In the genomic region with DNA sequence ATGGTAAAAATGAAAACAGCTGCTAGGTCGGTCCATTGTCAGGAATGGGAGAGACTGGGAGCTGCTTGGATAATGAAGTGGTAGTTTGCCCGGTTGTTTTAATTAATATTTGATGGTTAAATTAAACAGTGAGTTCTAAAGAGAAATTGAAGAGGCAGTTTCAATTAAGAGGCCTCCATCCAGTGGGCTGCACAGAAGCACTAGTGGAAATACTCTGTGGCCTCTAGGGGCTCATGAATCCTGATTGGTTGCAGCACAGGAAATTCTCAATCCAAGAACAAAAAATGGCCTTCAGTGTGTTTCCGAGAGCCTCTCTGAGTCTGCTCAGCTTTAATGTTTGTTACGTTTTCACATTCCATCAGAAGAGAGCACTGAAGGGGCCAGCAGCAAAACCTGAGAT, we compare ENCODE assay signal across 16 mouse cellular contexts.
DNase-seq lines count a peak whose midpoint lies in the region; ATAC-seq and TF ChIP-seq lines count a peak whose summit lies in the region.
"Had no signal": no experiment of that assay in that cellular context is flagged by ENCODE, and none has a peak within 500 bp of the region (broad histone marks: within the 10 kb centered on the region; RNA-seq: fewer than 3 reads in every experiment).

No protein-coding gene starts in this region.

- no peaks in the 10 kb centered on the region for H3K27me3 ChIP-seq in forebrain, embryonic 15.5 days
- no peaks in the 10 kb centered on the region for H3K27me3 ChIP-seq in forebrain, embryonic 10.5 days (ENCODE audit: poor library complexity, severe bottlenecking)
- H3K27me3 ChIP-seq in hindbrain, embryonic 15.5 days = no peaks in the 10 kb centered on the region
- H3K27me3 ChIP-seq in midbrain, embryonic 12.5 days = no peaks in the 10 kb centered on the region
- no peaks in the 10 kb centered on the region for H3K27me3 ChIP-seq in heart, adult 2 months (ENCODE audit: control insufficient read depth, insufficient read depth, low read length)
- H3K27me3 ChIP-seq: liver, embryonic 13.5 days had no signal

- no peak for TF ChIP-seq CTCF in brain, embryonic 14.5 days (IDR thresholded peaks at IDR 0.05; ENCODE audit: borderline replicate concordance, extremely low read depth, insufficient read depth, insufficient read length)
- TF ChIP-seq CTCF in heart, adult 2 months (IDR thresholded peaks at IDR 0.05) = no peak

- no peak for TF ChIP-seq EP300 in heart, adult 2 months (IDR thresholded peaks at IDR 0.05; ENCODE audit: insufficient read depth, low read depth, low read length)

- whole genome bisulfite sequencing in forebrain, embryonic 15.5 days = 48% methylated on average over 4 of the region's 4 CpGs
- 86% methylated on average over 4 of the region's 4 CpGs for WGBS in forebrain, embryonic 10.5 days
- WGBS in hindbrain, embryonic 15.5 days = 46% methylated on average over 4 of the region's 4 CpGs
- WGBS in midbrain, embryonic 12.5 days = 79% methylated on average over 4 of the region's 4 CpGs
- WGBS in heart, adult 2 months = 78% methylated on average over 4 of the region's 4 CpGs

- H3K9me3 ChIP-seq in forebrain, embryonic 15.5 days = no peaks in the 10 kb centered on the region
- H3K9me3 ChIP-seq in forebrain, embryonic 10.5 days = no peaks in the 10 kb centered on the region
- no peaks in the 10 kb centered on the region for H3K9me3 ChIP-seq in hindbrain, embryonic 15.5 days
- H3K9me3 ChIP-seq in midbrain, embryonic 12.5 days = no peaks in the 10 kb centered on the region
- H3K9me3 ChIP-seq: liver, embryonic 13.5 days had no signal

- H3K4me3 ChIP-seq in forebrain, embryonic 15.5 days = no peak overlapping the region
- no peak overlapping the region for H3K4me3 ChIP-seq in forebrain, embryonic 10.5 days
- H3K4me3 ChIP-seq in hindbrain, embryonic 15.5 days = no peak overlapping the region
- H3K4me3 ChIP-seq in midbrain, embryonic 12.5 days = no peak overlapping the region
- H3K4me3 ChIP-seq in heart, adult 2 months = no peak overlapping the region
- H3K4me3 ChIP-seq: liver, embryonic 13.5 days had no signal

- H3K36me3 ChIP-seq in forebrain, embryonic 15.5 days = no peaks in the 10 kb centered on the region
- peaks cover 9% of the 10 kb centered on the region; the same call in 1 of the 2 replicates for H3K36me3 ChIP-seq in forebrain, embryonic 10.5 days (replicated peaks)
- no peaks in the 10 kb centered on the region for H3K36me3 ChIP-seq in hindbrain, embryonic 15.5 days
- no peaks in the 10 kb centered on the region for H3K36me3 ChIP-seq in midbrain, embryonic 12.5 days
- no peaks in the 10 kb centered on the region for H3K36me3 ChIP-seq in heart, adult 2 months (ENCODE audit: control insufficient read depth, insufficient read depth, low read length)

- no peak overlapping the region for H3K4me2 ChIP-seq in forebrain, embryonic 15.5 days (replicated peaks)
- no peak overlapping the region for H3K4me2 ChIP-seq in hindbrain, embryonic 15.5 days
- no peak overlapping the region for H3K4me2 ChIP-seq in midbrain, embryonic 12.5 days (replicated peaks)
- H3K4me2 ChIP-seq: liver, embryonic 13.5 days had no signal

- DNase-seq in forebrain, embryonic 10.5 days (ENCODE audit: extremely low spot score, low spot score) = no peak
- DNase-seq in brain, embryonic 14.5 days (ENCODE audit: low read depth) = peak; percentile 50
- no peak for DNase-seq in heart, adult 2 months
- DNase-seq in adrenal gland, adult 2 months = no peak
- DNase-seq: cerebellum, postnatal 25 days; forebrain, postnatal 0 days; heart, adult 18-20 months; kidney, adult 9 months; kidney, postnatal 36 days; liver, embryonic 13.5 days; right cerebral cortex, adult 18-20 months; thymus, postnatal 4 days had no signal

- H3K79me2 ChIP-seq in heart, adult 2 months (replicated peaks; ENCODE audit: control insufficient read depth, insufficient read depth, low read length) = no peaks in the 10 kb centered on the region

- intact Hi-C loops in heart, adult 2 months (cut with DNase I) = no loop called here

- H3K27ac ChIP-seq in forebrain, embryonic 15.5 days (replicated peaks) = 0 out of 2 replicates have a peak overlapping the region, but pooled peaks have one; percentile 29
- no peak overlapping the region for H3K27ac ChIP-seq in forebrain, embryonic 10.5 days
- H3K27ac ChIP-seq in hindbrain, embryonic 15.5 days (replicated peaks) = peak overlapping the region; percentile 25
- peak overlapping the region; percentile 15; the same call in 1 of the 2 replicates for H3K27ac ChIP-seq in midbrain, embryonic 12.5 days (replicated peaks)
- no peak overlapping the region for H3K27ac ChIP-seq in heart, adult 2 months
- H3K27ac ChIP-seq: liver, embryonic 13.5 days had no signal

- TF ChIP-seq POLR2A in brain, embryonic 14.5 days (IDR thresholded peaks at IDR 0.05; ENCODE audit: borderline replicate concordance, extremely low read depth, insufficient read depth, insufficient read length, poor library complexity, severe bottlenecking) = no peak
- no peak for TF ChIP-seq POLR2A in heart, adult 2 months (IDR thresholded peaks at IDR 0.05; ENCODE audit: insufficient read depth, low read depth, low read length)

- ATAC-seq in forebrain, embryonic 15.5 days (replicated peaks) = no peak
- ATAC-seq in hindbrain, embryonic 15.5 days (ENCODE audit: low FRiP score, low read depth) = 0 out of 2 replicates have a peak, but pooled peaks have one; percentile 21
- no peak for ATAC-seq in midbrain, embryonic 12.5 days (ENCODE audit: low FRiP score, low read depth)
- ATAC-seq in cerebellum, adult (ENCODE audit: insufficient number of reproducible peaks, low FRiP score, low TSS enrichment) = no peak
- ATAC-seq: forebrain, postnatal 0 days had no signal

- no peak overlapping the region for H3K9ac ChIP-seq in forebrain, embryonic 15.5 days (replicated peaks)
- H3K9ac ChIP-seq in hindbrain, embryonic 15.5 days = no peak overlapping the region
- no peak overlapping the region for H3K9ac ChIP-seq in midbrain, embryonic 12.5 days (replicated peaks)
- H3K9ac ChIP-seq in heart, adult 2 months (ENCODE audit: low read depth, low read length) = no peak overlapping the region
- H3K9ac ChIP-seq: forebrain, postnatal 0 days; liver, embryonic 13.5 days had no signal

- peaks cover 32% of the 10 kb centered on the region for H3K4me1 ChIP-seq in forebrain, embryonic 15.5 days
- peaks cover 14% of the 10 kb centered on the region for H3K4me1 ChIP-seq in forebrain, embryonic 10.5 days
- peaks cover 49% of the 10 kb centered on the region for H3K4me1 ChIP-seq in hindbrain, embryonic 15.5 days (replicated peaks)
- H3K4me1 ChIP-seq in midbrain, embryonic 12.5 days = peaks cover 18% of the 10 kb centered on the region
- H3K4me1 ChIP-seq in heart, adult 2 months (ENCODE audit: control insufficient read depth, insufficient read depth, low read length) = no peaks in the 10 kb centered on the region

Comparison
In these comparisons a context has a peak if more than half of its experiments do, and no peak if none do; other contexts are left out.
1. H3K27ac ChIP-seq: peak in forebrain, embryonic 15.5 days (single experiment), hindbrain, embryonic 15.5 days (single experiment) and midbrain, embryonic 12.5 days (single experiment); none in forebrain, embryonic 10.5 days (single experiment) and heart, adult 2 months (single experiment).